Mouse (Mus musculus) liver, adult 2 months (tissue): ENCODE results near the gene Trp63.

Source experiments
- CTCF ChIP-seq: fragments of 200-500 bp; IDR thresholded peaks from 2 replicates; pipeline ENCODE4 v1.5.1; 2011; ENCODE audit warnings: low read depth, low read length, control low read depth
- POLR2A ChIP-seq: fragments of 200-500 bp; IDR thresholded peaks from 2 replicates; pipeline ENCODE4 v1.6.1; 2011; ENCODE audit warnings: low read length, control low read depth; ENCODE audit not compliant: insufficient read depth; ENCODE audit errors: extremely low read depth

DNA sequence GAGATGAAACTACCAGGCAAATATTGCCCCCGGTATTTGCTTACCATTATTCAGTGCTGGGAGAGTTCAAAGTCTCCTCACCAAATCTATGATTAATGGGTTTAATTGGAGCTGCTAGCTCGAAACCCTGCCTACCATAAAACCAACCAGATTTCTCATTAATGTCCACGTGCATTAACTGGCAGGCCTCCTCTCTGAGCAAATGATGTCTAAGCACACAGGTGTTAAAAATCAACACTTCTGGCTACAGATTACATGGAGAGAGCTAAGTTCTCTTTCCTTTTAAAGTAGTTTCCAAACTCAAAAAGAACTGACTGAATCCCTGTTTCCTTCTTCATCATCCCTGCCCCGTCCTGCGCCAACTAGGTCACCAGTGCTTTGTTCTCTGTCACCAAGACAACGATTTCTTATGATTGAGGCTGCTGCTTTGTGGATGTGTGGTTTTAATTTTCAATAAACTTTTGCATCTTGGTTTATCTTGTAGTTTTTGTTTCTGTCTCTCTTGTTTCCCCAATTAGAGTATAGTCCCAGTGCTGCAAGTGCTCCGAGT lies 193.9 kb downstream of the Trp63 start:
- TF ChIP-seq CTCF (no peak), POLR2A (no peak)
